Mouse (Mus musculus) large intestine, adult 2 months (tissue): ENCODE results near the gene Gm11111. TPM values are rescaled to one million over a fixed set of nuclear protein-coding genes. Genes with fewer than 3 reads are reported as not detected.

Experiments
- DNase-seq: peaks from one replicate; pipeline ENCODE4 v3.0.0-alpha.2; 2012; ENCODE audit warnings: low read depth, low spot score
- WGBS: fragments of 180-500 bp; shearing (Covaris S2); methylation state at CpG from one replicate; pipeline ENCODE4 v1.1.7; 2018; 5-methylcytosine and 5-hydroxymethylcytosine counted together
- polyA plus RNA-seq: library from polyadenylated mRNA; depleted of rRNA; stranded (reverse); fragments of >200 nt; gene quantifications from 2 replicates; pipeline ENCODE4 v1.2.3, GENCODE M21; 2012; rRNA removed

Gm11111 gene
- polyA plus RNA-seq, 1 experiment, result not detected

- 49% methylated on average over 2 of the region's 2 CpGs for WGBS
- no peak for DNase-seq
These were observed 25.9 kb downstream of the Gm11111 start for GRCm38 (mm10) chr5:98578398-98578797.

DNA sequence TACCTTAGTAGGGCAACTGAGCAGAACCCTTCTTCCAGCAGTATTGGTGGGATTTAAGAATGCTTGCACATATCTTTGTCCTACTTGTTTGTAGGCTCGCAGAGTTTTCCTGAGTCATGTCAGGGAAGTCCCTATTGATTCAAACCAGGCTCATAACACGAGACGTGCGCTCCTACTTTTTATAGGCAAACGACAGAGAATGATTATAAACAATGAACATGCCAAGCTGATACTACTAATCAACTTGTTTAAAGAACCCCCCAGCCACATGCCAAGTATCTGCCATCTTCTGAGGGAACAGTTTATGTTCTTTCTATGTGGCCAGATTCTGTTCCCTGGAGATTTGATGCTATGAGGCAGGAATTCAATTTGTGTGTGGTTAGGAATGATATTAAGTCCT lies 28.3 kb downstream of the Gm11111 start:
- no peak for DNase-seq
- WGBS, result 27% methylated on average over 5 of the region's 5 CpGs

GRCm38 (mm10) chr5:98582051-98582450 lies 29.6 kb downstream of the Gm11111 start:
- no peak for DNase-seq
- 52% methylated on average over 3 of the region's 3 CpGs for WGBS

- DNase-seq, result no peak
These were observed 33.4 kb downstream of the Gm11111 start for GRCm38 (mm10) chr5:98585915-98586314.

Other genes starting within 250 kb of the Gm11111 start
- gene Cfap299, start 223.4 kb upstream of the Gm11111 start, polyA plus RNA-seq, result 0.14 TPM in 1 of 2 replicates, not detected in the other